Mouse (Mus musculus): ENCODE measurements around the gene Hsd17b3. TPM values are rescaled to one million over a fixed set of nuclear protein-coding genes. Genes with fewer than 3 reads are reported as not detected.

Gene Hsd17b3
- polyA plus RNA-seq, 1 experiment from 2014 or later, result not detected

DNA sequence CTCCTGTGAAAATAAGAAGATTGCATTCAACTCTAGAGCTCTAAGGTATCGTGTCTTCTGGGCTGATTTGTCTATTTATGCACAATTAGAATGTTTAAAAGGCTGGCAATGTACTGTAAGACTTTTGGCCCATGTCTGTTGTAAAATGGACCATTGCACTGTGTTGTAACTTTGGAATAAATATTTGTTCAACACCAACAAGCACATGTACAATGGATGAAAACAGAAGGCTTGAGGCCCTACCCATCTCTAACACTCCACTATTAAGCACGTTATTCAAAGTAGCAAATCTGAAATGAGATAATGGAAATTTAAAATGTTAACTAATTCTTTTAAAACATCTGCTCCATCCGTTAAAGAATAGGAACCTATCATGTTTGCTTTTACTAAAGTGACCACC lies 18.1 kb upstream of the Hsd17b3 start:
- 73% methylated on average over 3 of the region's 3 CpGs for WGBS
- Histone ChIP-seq H3K27ac (no peak overlapping the region), H3K9ac (no peak overlapping the region), H3K36me3 (no peaks in the 10 kb centered on the region), H3K9me3 (no peaks in the 10 kb centered on the region), H3K4me2 (no peak overlapping the region), H3K4me1 (peaks cover 7% of the 10 kb centered on the region; the same call in 1 of the 2 replicates), H3K27me3 (no peaks in the 10 kb centered on the region), H3K4me3 (no peak overlapping the region)
- no peak for ATAC-seq (ENCODE audit: insufficient number of reproducible peaks, insufficient read depth, low FRiP score, low TSS enrichment, low read depth)

- no peaks in the 10 kb centered on the region for H3K27me3 ChIP-seq
- 89% methylated on average over 3 of the region's 3 CpGs for WGBS
- no peak overlapping the region for H3K9ac ChIP-seq
- H3K4me3 ChIP-seq, result no peak overlapping the region
- no peak overlapping the region for H3K27ac ChIP-seq
- no peak for ATAC-seq (ENCODE audit: insufficient number of reproducible peaks, insufficient read depth, low FRiP score, low TSS enrichment, low read depth)
- no peaks in the 10 kb centered on the region for H3K9me3 ChIP-seq
- no peak overlapping the region for H3K4me2 ChIP-seq
- H3K4me1 ChIP-seq, result peaks cover 7% of the 10 kb centered on the region; the same call in 1 of the 2 replicates
- H3K36me3 ChIP-seq, result no peaks in the 10 kb centered on the region
Measured at GRCm38 (mm10) chr13:64105690-64106089, 16.7 kb upstream of the Hsd17b3 start.

DNA sequence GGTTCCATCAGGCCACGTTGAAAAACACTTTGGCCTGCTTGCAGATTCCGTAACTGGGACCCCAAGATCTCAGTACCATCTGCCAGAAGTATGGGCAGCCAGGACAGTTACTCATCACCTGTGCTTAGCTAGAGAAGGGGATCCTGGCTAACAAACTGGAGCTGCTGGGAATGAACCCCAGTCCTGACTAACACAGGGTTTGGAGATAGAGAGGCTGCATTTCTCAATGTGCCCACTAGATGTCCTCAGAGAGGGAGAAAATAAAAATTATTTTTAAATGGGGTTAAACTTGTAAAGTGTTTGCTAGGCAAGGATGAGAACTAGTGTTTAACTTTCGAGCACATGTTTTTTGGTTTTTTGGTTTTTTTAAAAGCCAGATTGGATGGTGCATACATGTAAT lies 11.2 kb upstream of the Hsd17b3 start:
- no peak overlapping the region for H3K27ac ChIP-seq
- H3K4me2 ChIP-seq, result no peak overlapping the region
- ATAC-seq (ENCODE audit: insufficient number of reproducible peaks, insufficient read depth, low FRiP score, low TSS enrichment, low read depth), result no peak
- H3K9me3 ChIP-seq, result no peaks in the 10 kb centered on the region
- 63% methylated on average over 3 of the region's 3 CpGs for WGBS
- H3K4me1 ChIP-seq, result no peaks in the 10 kb centered on the region
- H3K4me3 ChIP-seq, result no peak overlapping the region
- H3K36me3 ChIP-seq, result no peaks in the 10 kb centered on the region
- H3K27me3 ChIP-seq, result no peaks in the 10 kb centered on the region
- no peak overlapping the region for H3K9ac ChIP-seq

- H3K9me3 ChIP-seq, result no peaks in the 10 kb centered on the region
- H3K36me3 ChIP-seq, result no peaks in the 10 kb centered on the region
- H3K4me2 ChIP-seq, result no peak overlapping the region
- no peak for ATAC-seq (ENCODE audit: insufficient number of reproducible peaks, insufficient read depth, low FRiP score, low TSS enrichment, low read depth)
- no peak overlapping the region for H3K9ac ChIP-seq
- 72% methylated on average over 9 of the region's 9 CpGs for WGBS
- H3K27ac ChIP-seq, result no peak overlapping the region
- no peaks in the 10 kb centered on the region for H3K4me1 ChIP-seq
- no peaks in the 10 kb centered on the region for H3K27me3 ChIP-seq
- H3K4me3 ChIP-seq, result no peak overlapping the region
Measured at GRCm38 (mm10) chr13:64098992-64099391, 10.0 kb upstream of the Hsd17b3 start.

GRCm38 (mm10) chr13:64093341-64093740 lies 4.3 kb upstream of the Hsd17b3 start:
- H3K27ac ChIP-seq, result no peak overlapping the region
- WGBS, result 0% methylated on average over 1 of the region's 1 CpGs
- H3K4me2 ChIP-seq, result no peak overlapping the region

GRCm38 (mm10) chr13:64092752-64093151 lies 3.7 kb upstream of the Hsd17b3 start:
- WGBS, result 61% methylated on average over 6 of the region's 6 CpGs
- Histone ChIP-seq H3K9me3 (no peaks in the 10 kb centered on the region), H3K27ac (no peak overlapping the region)

More at GRCm38 (mm10) chr13:64093341-64093740, 4.3 kb upstream of the Hsd17b3 start:
- H3K9me3 ChIP-seq, result no peaks in the 10 kb centered on the region
- no peak for ATAC-seq (ENCODE audit: insufficient number of reproducible peaks, insufficient read depth, low FRiP score, low TSS enrichment, low read depth)
- no peak overlapping the region for H3K9ac ChIP-seq
- H3K36me3 ChIP-seq, result no peaks in the 10 kb centered on the region
- H3K4me1 ChIP-seq, result peaks cover 8% of the 10 kb centered on the region
- no peak overlapping the region for H3K4me3 ChIP-seq
- no peaks in the 10 kb centered on the region for H3K27me3 ChIP-seq

DNA sequence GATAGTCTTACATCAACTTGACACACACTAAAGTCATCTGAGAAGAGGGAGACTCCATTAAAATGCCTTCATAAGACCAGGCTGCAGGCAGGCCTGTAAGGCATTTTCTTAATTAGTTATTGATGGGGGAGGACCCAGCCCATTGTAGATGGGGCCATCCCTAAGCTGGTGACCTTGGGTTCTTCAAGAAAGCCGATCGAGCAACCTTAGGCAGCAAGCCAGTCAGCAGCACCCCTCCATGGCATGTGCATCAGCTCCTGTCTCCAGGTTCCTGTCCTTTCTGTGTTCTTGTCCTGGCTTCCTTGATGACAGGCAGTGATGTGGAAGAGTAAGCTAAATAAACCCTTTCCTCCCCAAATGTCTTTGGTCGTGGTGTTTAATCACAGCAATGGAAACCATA lies 3.1 kb upstream of the Hsd17b3 start:
- no peak for ATAC-seq (ENCODE audit: insufficient number of reproducible peaks, insufficient read depth, low FRiP score, low TSS enrichment, low read depth)

More at GRCm38 (mm10) chr13:64092752-64093151, 3.7 kb upstream of the Hsd17b3 start:
- ATAC-seq (ENCODE audit: insufficient number of reproducible peaks, insufficient read depth, low FRiP score, low TSS enrichment, low read depth), result no peak
- H3K27me3 ChIP-seq, result no peaks in the 10 kb centered on the region
- peaks cover 8% of the 10 kb centered on the region for H3K4me1 ChIP-seq
- no peak overlapping the region for H3K4me3 ChIP-seq
- no peak overlapping the region for H3K9ac ChIP-seq
- no peaks in the 10 kb centered on the region for H3K36me3 ChIP-seq
- H3K4me2 ChIP-seq, result no peak overlapping the region

DNA sequence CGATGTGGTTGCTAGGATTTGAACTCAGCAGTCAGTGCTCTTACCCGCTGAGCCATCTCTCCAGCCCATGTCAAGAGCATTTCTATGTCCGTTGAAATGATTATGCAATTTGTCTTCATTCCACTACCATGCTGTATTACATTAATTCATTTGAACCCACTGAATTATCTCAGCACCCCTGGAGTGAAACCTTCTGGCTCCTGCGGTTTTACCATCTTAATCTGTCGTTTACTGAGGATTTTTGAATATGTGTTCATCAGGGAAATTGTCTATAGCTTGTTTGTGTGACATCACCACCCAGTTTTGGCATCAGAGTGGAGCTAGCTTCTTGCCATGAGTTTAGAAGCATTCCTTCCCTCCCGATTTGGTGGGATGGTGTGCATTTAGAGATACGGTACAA lies 2.0 kb upstream of the Hsd17b3 start:
- no peak for ATAC-seq (ENCODE audit: insufficient number of reproducible peaks, insufficient read depth, low FRiP score, low TSS enrichment, low read depth)
- 67% methylated on average over 7 of the region's 7 CpGs for WGBS

More for the DNA sequence above, 3.1 kb upstream of the Hsd17b3 start:
- H3K4me2 ChIP-seq, result no peak overlapping the region
- WGBS, result 52% methylated on average over 3 of the region's 3 CpGs
- H3K27me3 ChIP-seq, result no peaks in the 10 kb centered on the region
- no peaks in the 10 kb centered on the region for H3K36me3 ChIP-seq
- H3K9ac ChIP-seq, result no peak overlapping the region
- no peaks in the 10 kb centered on the region for H3K9me3 ChIP-seq
- H3K4me1 ChIP-seq, result peaks cover 8% of the 10 kb centered on the region
- H3K4me3 ChIP-seq, result no peak overlapping the region
- H3K27ac ChIP-seq, result no peak overlapping the region

DNA sequence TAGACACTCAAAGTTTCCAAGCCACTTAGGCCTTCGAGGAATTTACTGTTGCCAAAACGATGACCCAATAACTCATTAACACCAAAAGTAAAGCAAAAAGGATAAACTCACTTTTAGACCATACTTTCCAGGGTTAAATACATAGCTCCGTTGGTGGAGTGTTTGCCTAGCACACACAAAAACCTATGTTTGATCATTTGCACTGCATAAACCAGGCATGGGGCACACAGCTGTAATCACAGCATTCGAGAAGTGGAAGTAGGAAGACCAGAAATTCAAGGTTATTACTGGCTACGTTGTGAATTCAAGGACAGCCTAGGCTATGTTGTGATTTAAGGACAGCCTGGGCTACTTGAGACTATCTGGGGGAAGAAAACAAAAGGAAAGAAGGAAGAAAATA lies 1.2 kb upstream of the Hsd17b3 start:
- Histone ChIP-seq H3K27ac (no peak overlapping the region), H3K4me1 (peaks cover 8% of the 10 kb centered on the region), H3K9me3 (no peaks in the 10 kb centered on the region), H3K36me3 (no peaks in the 10 kb centered on the region), H3K9ac (no peak overlapping the region), H3K27me3 (no peaks in the 10 kb centered on the region), H3K4me2 (no peak overlapping the region), H3K4me3 (no peak overlapping the region)
- 85% methylated on average over 5 of the region's 5 CpGs for WGBS
- no peak for ATAC-seq (ENCODE audit: insufficient number of reproducible peaks, insufficient read depth, low FRiP score, low TSS enrichment, low read depth)

More for the DNA sequence above, 2.0 kb upstream of the Hsd17b3 start:
- peaks cover 8% of the 10 kb centered on the region for H3K4me1 ChIP-seq
- no peak overlapping the region for H3K9ac ChIP-seq
- H3K4me2 ChIP-seq, result no peak overlapping the region
- no peaks in the 10 kb centered on the region for H3K27me3 ChIP-seq
- no peak overlapping the region for H3K27ac ChIP-seq
- H3K36me3 ChIP-seq, result no peaks in the 10 kb centered on the region
- no peaks in the 10 kb centered on the region for H3K9me3 ChIP-seq
- no peak overlapping the region for H3K4me3 ChIP-seq

GRCm38 (mm10) chr13:64088057-64088456 lies 973 bp downstream of the Hsd17b3 start:
- no peak overlapping the region for H3K4me3 ChIP-seq
- H3K27ac ChIP-seq, result no peak overlapping the region
- H3K4me1 ChIP-seq, result peaks cover 5% of the 10 kb centered on the region; the same call in 1 of the 2 replicates
- H3K9me3 ChIP-seq, result no peaks in the 10 kb centered on the region
- 84% methylated on average over 7 of the region's 7 CpGs for WGBS
- no peak overlapping the region for H3K9ac ChIP-seq
- H3K4me2 ChIP-seq, result no peak overlapping the region
- ATAC-seq (ENCODE audit: insufficient number of reproducible peaks, insufficient read depth, low FRiP score, low TSS enrichment, low read depth), result no peak
- H3K36me3 ChIP-seq, result no peaks in the 10 kb centered on the region
- H3K27me3 ChIP-seq, result no peaks in the 10 kb centered on the region

DNA sequence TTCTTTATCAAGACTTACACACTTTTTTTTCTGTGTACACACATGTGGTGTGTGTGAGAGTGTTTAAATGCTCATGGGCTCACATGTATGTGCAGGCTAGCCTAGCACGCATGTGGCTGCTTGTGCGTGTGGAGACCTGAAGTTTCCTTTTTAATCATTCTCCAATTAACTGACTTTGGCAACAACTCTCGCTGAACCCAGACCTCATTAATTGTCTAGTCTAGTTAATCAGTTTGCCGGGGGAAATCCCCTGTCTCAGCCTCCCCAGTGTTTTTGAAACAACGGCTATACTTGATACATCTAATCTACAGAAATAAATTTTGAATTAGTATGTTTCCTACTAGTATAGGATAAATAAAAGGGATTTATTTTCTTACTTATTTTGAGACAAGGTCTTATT lies 3.0 kb downstream of the Hsd17b3 start:
- Histone ChIP-seq H3K4me1 (peaks cover 9% of the 10 kb centered on the region), H3K27me3 (no peaks in the 10 kb centered on the region), H3K9ac (no peak overlapping the region), H3K9me3 (no peaks in the 10 kb centered on the region), H3K36me3 (no peaks in the 10 kb centered on the region), H3K4me3 (no peak overlapping the region), H3K4me2 (no peak overlapping the region), H3K27ac (no peak overlapping the region)
- 81% methylated on average over 5 of the region's 5 CpGs for WGBS
- no peak for ATAC-seq (ENCODE audit: insufficient number of reproducible peaks, insufficient read depth, low FRiP score, low TSS enrichment, low read depth)

DNA sequence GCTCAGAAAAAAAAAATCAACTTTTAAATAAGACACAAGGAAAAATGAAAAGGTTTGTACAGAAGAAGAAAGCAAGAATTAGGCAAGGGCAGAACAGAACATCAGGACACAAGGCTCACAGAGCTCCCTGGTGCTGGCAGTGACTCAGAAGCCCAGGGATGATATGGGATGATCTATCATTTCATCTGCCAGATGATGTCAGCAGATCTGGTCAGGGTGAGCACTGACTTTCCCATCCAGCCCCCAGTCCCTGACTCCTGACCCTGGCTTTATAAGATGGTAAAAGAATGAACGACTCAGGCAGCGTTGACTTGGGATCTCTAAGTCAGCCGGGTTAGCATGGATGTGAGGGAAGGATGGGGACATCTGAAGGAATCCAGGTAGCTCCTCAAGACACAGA lies 5.7 kb downstream of the Hsd17b3 start:
- WGBS, result 81% methylated on average over 3 of the region's 3 CpGs

More for the DNA sequence above, 5.7 kb downstream of the Hsd17b3 start:
- Histone ChIP-seq H3K4me2 (no peak overlapping the region), H3K4me1 (peaks cover 13% of the 10 kb centered on the region), H3K27ac (no peak overlapping the region), H3K4me3 (no peak overlapping the region), H3K27me3 (no peaks in the 10 kb centered on the region), H3K36me3 (no peaks in the 10 kb centered on the region), H3K9me3 (no peaks in the 10 kb centered on the region), H3K9ac (no peak overlapping the region)
- no peak for ATAC-seq (ENCODE audit: insufficient number of reproducible peaks, insufficient read depth, low FRiP score, low TSS enrichment, low read depth)
